Mouse (Mus musculus) kidney, embryonic 16.5 days (tissue): ENCODE data around the gene Zfp689. TPM values are rescaled to one million over a fixed set of nuclear protein-coding genes. Genes with fewer than 3 reads are reported as not detected.
A peak's percentile ranks its signal among the peaks of the same experiment; 100 is the strongest.
"Not testable (repeated sequence)": the region's sequence is repeated elsewhere in the genome, so short reads cannot be mapped to it uniquely, and the experiment has no call there.

Source experiments
- ATAC-seq: fragments of 200-750 bp; cut with Nextera tagmentation; 2 replicates; pipeline ENCODE4 v1.8.0; 2017; ENCODE audit warnings: moderate TSS enrichment; ENCODE audit not compliant: low FRiP score, low TSS enrichment
- H3K27ac ChIP-seq: fragments of 300-500 bp; sonication (generic); 2 replicates; pipeline ENCODE4 v1.5.1; 2014; ENCODE audit warnings: low read length
- H3K27me3 ChIP-seq: fragments of 300-500 bp; sonication (generic); 2 replicates; pipeline ENCODE4 v1.6.1; 2014; ENCODE audit warnings: low read length, control low read depth, mixed read lengths; ENCODE audit not compliant: insufficient read depth
- H3K36me3 ChIP-seq: fragments of 300-500 bp; sonication (generic); 2 replicates; pipeline ENCODE4 v1.6.1; 2014; ENCODE audit warnings: low read length, control low read depth, mixed read lengths; ENCODE audit not compliant: insufficient read depth
- H3K4me1 ChIP-seq: fragments of 300-500 bp; sonication (generic); 2 replicates; pipeline ENCODE4 v1.6.1; 2014; ENCODE audit warnings: low read length, control low read depth, mixed read lengths; ENCODE audit not compliant: insufficient read depth
- H3K4me2 ChIP-seq: fragments of 300-500 bp; sonication (generic); replicated peaks from 2 replicates; pipeline ENCODE4 v1.6.1; 2014; ENCODE audit warnings: low read depth, low read length
- H3K4me3 ChIP-seq: fragments of 300-500 bp; sonication (generic); 2 replicates; pipeline ENCODE4 v1.5.1; 2014; ENCODE audit warnings: mild to moderate bottlenecking, low read length
- H3K9ac ChIP-seq: fragments of 300-500 bp; sonication (generic); replicated peaks from 2 replicates; pipeline ENCODE4 v1.6.1; 2014; ENCODE audit warnings: low read length
- H3K9me3 ChIP-seq: fragments of 300-500 bp; sonication (generic); 2 replicates; pipeline ENCODE4 v1.6.1; 2016; ENCODE audit warnings: low read length, control low read depth
- WGBS: fragments of 180-500 bp; shearing (Covaris S2); extraction: QIAGEN DNeasy Blood & Tissue Kit; methylation state at CpG from one replicate; pipeline ENCODE4 v1.1.7; 2014; 5-methylcytosine and 5-hydroxymethylcytosine counted together
- polyA plus RNA-seq: library from polyadenylated mRNA; unstranded; fragments of >200 nt; fragmentation: Nextera tagmentation; extraction: Ambion mirVana; gene quantifications from 2 replicates; pipeline ENCODE4 v1.2.1, GENCODE M21; 2015

Zfp689 gene
- polyA plus RNA-seq, 1 experiment from 2014 or later, result 8.4 TPM

DNA sequence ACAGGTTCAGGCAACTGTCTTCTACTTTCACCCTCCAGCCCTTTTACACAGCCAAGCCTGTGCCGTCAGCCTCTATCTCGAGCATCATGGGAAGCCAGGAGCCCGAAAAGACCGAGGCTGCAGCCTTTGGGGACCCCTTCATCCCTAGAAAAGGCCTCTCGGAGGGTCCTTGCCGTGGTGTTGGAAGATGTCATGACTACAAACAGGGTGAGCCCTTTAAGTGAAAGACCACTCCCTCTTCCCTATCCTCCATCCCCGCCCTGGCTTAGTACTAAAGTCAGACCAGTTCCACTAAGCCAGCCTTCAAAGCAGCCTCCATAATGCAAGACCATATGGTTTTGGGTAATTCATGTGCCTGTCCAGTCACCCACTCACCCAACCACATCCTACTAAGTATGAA is 23.1 kb upstream of the Zfp689 start:
- Histone ChIP-seq H3K36me3 (peaks cover 43% of the 10 kb centered on the region), H3K9ac (peak overlapping the region; percentile 93), H3K4me3 (peak overlapping the region; percentile 67), H3K27ac (peak overlapping the region; percentile 99), H3K9me3 (peaks cover 3% of the 10 kb centered on the region; the same call in 1 of the 2 replicates), H3K4me1 (peaks cover 17% of the 10 kb centered on the region), H3K27me3 (no peaks in the 10 kb centered on the region), H3K4me2 (peak overlapping the region; percentile 88)
- no peak for ATAC-seq
- WGBS, result 2% methylated on average over 7 of the region's 7 CpGs

GRCm38 (mm10) chr7:127471646-127472010 is 22.7 kb upstream of the Zfp689 start:
- H3K4me1 ChIP-seq, result peaks cover 15% of the 10 kb centered on the region
- H3K27ac ChIP-seq, result peak overlapping the region; percentile 99
- peaks cover 3% of the 10 kb centered on the region; the same call in 1 of the 2 replicates for H3K9me3 ChIP-seq
- H3K4me3 ChIP-seq, result peak overlapping the region; percentile 67
- H3K36me3 ChIP-seq, result peaks cover 47% of the 10 kb centered on the region
- peak overlapping the region; percentile 93 for H3K9ac ChIP-seq
- 1% methylated on average over 25 of the region's 25 CpGs for WGBS
- no peaks in the 10 kb centered on the region for H3K27me3 ChIP-seq
- peak; percentile 35 for ATAC-seq
- peak overlapping the region; percentile 88 for H3K4me2 ChIP-seq

- peak overlapping the region; percentile 67 for H3K4me3 ChIP-seq
- peaks cover 3% of the 10 kb centered on the region; the same call in 1 of the 2 replicates for H3K9me3 ChIP-seq
- H3K9ac ChIP-seq, result peak overlapping the region; percentile 93
- ATAC-seq, result peak; percentile 94
- peak overlapping the region; percentile 88 for H3K4me2 ChIP-seq
- no peaks in the 10 kb centered on the region for H3K27me3 ChIP-seq
- H3K27ac ChIP-seq, result peak overlapping the region; percentile 99
- under 1% methylated on average over 46 of the region's 46 CpGs for WGBS
- H3K36me3 ChIP-seq, result peaks cover 43% of the 10 kb centered on the region
- H3K4me1 ChIP-seq, result peaks cover 15% of the 10 kb centered on the region
Observed at GRCm38 (mm10) chr7:127470743-127471645, 22.0 kb upstream of the Zfp689 start.

DNA sequence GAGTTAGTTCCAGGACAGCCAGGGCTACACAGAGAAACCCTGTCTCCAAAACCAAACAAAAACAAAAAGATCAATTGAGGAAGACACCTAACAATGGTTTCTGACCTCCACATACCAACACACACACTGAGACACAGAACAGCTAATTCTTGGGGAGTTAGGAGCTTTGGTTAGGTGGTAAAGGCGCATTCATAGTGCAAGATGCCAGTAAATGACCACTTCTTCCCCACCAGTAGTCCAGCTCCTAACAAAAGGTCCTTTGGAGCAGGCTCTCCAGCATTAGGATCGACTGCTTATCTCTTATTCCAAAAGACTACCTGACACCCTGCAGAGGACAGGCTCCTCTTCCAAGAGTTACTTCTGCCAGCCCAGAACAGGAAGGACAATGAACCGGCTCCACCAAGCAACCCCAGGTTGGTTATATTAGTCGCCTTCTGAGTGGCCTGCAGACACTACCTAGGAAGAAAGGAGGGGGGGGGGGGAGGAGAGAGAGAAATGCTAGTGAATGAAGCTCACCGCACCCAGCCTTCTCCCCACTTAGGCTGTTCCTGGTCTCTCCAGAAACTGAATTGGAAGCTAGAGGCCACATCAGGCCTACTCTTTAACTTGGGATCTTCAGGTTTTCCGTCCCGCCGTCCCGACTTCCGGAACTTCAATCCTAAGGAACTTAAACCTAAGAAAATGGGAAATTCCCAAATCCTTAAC is 21.2 kb upstream of the Zfp689 start:
- WGBS, result 9% methylated on average over 10 of the region's 10 CpGs
- peaks cover 15% of the 10 kb centered on the region for H3K4me1 ChIP-seq
- H3K9me3 ChIP-seq, result peaks cover 3% of the 10 kb centered on the region; the same call in 1 of the 2 replicates
- ATAC-seq, result 0 out of 2 replicates have a peak, but pooled peaks have one; percentile 16
- peak overlapping the region; percentile 67 for H3K4me3 ChIP-seq
- H3K27ac ChIP-seq, result peak overlapping the region; percentile 99
- peaks cover 42% of the 10 kb centered on the region for H3K36me3 ChIP-seq
- H3K9ac ChIP-seq, result peak overlapping the region; percentile 93
- no peaks in the 10 kb centered on the region for H3K27me3 ChIP-seq
- H3K4me2 ChIP-seq, result peak overlapping the region; percentile 88

GRCm38 (mm10) chr7:127466606-127467005 is 17.6 kb upstream of the Zfp689 start:
- no peak overlapping the region for H3K27ac ChIP-seq
- H3K4me3 ChIP-seq, result no peak overlapping the region
- ATAC-seq, result no peak
- peaks cover 29% of the 10 kb centered on the region for H3K36me3 ChIP-seq
- no peaks in the 10 kb centered on the region for H3K27me3 ChIP-seq
- WGBS, result 95% methylated on average over 4 of the region's 4 CpGs
- H3K4me2 ChIP-seq, result no peak overlapping the region
- peaks cover 7% of the 10 kb centered on the region; the same call in 1 of the 2 replicates for H3K4me1 ChIP-seq
- H3K9ac ChIP-seq, result no peak overlapping the region
- peaks cover 3% of the 10 kb centered on the region; the same call in 1 of the 2 replicates for H3K9me3 ChIP-seq

DNA sequence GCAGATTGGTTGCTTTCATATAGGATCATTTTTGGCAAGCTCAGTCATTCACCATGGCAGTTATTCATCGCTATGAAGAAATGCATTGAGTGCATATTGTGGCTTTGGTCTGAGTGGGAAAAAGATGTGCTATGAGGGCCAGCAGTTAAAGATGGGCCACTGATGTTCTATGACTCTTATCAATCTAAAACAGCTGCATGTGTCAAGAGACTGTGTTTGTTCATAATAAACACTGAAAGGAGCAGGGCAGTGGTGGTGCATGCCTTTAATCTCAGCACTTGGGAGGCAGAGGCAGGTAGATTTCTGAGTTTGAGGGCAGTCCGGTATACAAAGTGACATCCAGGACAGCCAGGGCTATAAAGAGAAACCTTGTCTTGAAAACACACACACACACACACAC is 16.7 kb upstream of the Zfp689 start:
- peaks cover 33% of the 10 kb centered on the region for H3K36me3 ChIP-seq
- not testable (repeated sequence) for H3K27me3 ChIP-seq, H3K9ac ChIP-seq, H3K4me3 ChIP-seq, H3K4me1 ChIP-seq, H3K4me2 ChIP-seq, H3K27ac ChIP-seq, H3K9me3 ChIP-seq, ATAC-seq
- WGBS, result 95% methylated on average over 2 of the region's 2 CpGs

DNA sequence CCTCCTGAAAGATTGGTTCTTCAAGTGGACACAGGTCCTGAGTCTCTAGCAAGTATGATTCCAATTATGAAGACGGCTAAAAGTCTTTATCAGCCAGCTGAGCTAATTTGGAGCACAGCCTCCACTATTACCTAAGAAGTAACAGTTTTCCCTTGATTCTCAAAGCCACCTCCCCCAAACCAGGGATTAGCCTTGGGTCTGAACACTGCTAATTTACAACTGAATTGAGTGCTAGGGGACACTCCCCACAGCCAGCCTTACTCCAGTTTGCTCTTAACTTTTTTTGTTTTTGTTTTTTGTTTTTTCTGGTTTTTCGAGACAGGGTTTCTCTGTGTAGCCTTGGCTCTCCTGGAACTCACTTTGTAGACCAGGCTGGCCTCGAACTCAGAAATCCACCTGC is 16.2 kb upstream of the Zfp689 start:
- no peak for ATAC-seq
- Histone ChIP-seq H3K4me3 (no peak overlapping the region), H3K36me3 (peaks cover 38% of the 10 kb centered on the region), H3K4me1 (peaks cover 7% of the 10 kb centered on the region; the same call in 1 of the 2 replicates), H3K27ac (no peak overlapping the region), H3K4me2 (no peak overlapping the region), H3K9ac (no peak overlapping the region), H3K27me3 (no peaks in the 10 kb centered on the region), H3K9me3 (peaks cover 3% of the 10 kb centered on the region; the same call in 1 of the 2 replicates)
- whole genome bisulfite sequencing, result 92% methylated on average over 3 of the region's 3 CpGs

DNA sequence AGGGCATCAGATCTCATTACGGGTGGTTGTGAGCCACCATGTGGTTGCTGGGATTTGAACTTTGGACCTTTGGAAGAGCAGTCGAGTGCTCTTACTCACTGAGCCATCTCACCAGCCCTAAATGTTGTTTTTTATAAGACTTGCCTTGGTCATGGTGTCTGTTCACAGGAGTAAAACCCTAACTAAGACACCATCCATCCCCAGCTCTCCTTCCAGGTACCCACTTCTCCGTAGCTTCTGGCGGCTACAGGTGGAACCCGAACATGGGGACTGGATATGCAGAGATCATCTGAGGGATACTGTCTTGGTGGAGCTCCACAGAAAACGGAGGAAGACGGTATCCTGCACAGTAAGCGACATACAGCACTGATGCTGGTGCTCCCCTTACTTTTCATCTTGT is 10.4 kb upstream of the Zfp689 start, which contains the start of gene Prr14:
Gene Prr14, plus strand, starts transcription at position 301 of the 400 bp plus-strand sequence.
- not testable (repeated sequence) for H3K4me2 ChIP-seq, ATAC-seq, H3K4me3 ChIP-seq, H3K4me1 ChIP-seq, H3K27ac ChIP-seq, H3K9ac ChIP-seq, H3K27me3 ChIP-seq
- 96% methylated on average over 7 of the region's 8 CpGs for WGBS
- Histone ChIP-seq H3K36me3 (peaks cover 41% of the 10 kb centered on the region), H3K9me3 (peaks cover 10% of the 10 kb centered on the region)

- H3K36me3 ChIP-seq, result peaks cover 41% of the 10 kb centered on the region
Observed at GRCm38 (mm10) chr7:127458371-127459122, 9.6 kb upstream of the Zfp689 start.

More at GRCm38 (mm10) chr7:127458371-127459122, 9.6 kb upstream of the Zfp689 start:
- H3K4me1 ChIP-seq, ATAC-seq, H3K27ac ChIP-seq, H3K27me3 ChIP-seq, H3K4me3 ChIP-seq, H3K4me2 ChIP-seq, H3K9ac ChIP-seq: not testable (repeated sequence)
- peaks cover 10% of the 10 kb centered on the region for H3K9me3 ChIP-seq
- WGBS, result 86% methylated on average over 3 of the region's 3 CpGs
